Mouse (Mus musculus): Measurements from ENCODE around the gene Sh2b3. TPM values are rescaled to one million over a fixed set of nuclear protein-coding genes. Genes with fewer than 3 reads are reported as not detected.

Sh2b3 gene
- total and polyA plus RNA-seq, 3 experiments, result 16.3 to 122 (median 20.4) TPM

- no peaks in the 10 kb centered on the region for H3K27me3 ChIP-seq (ENCODE audit: insufficient read depth, low read length)
- no peaks in the 10 kb centered on the region for H3K9me3 ChIP-seq (replicated peaks)
- H3K4me3 ChIP-seq (ENCODE audit: low read depth, low read length), result no peak overlapping the region
- no peaks in the 10 kb centered on the region for H3K4me1 ChIP-seq (ENCODE audit: insufficient read depth, low read depth, low read length)
- DNase-seq (ENCODE audit: low spot score), result no peak
- no peak for ATAC-seq (ENCODE audit: extremely low read depth, insufficient number of reproducible peaks, low FRiP score, poor library complexity, severe bottlenecking)
- no peak for TF ChIP-seq CTCF (IDR thresholded peaks at IDR 0.05; ENCODE audit: low read depth, low read length)
- TF ChIP-seq TAL1 (conservative IDR thresholded peaks at IDR 0.05; ENCODE audit: low read depth, low read length), result no peak
- no peak for TF ChIP-seq GATA1 (IDR thresholded peaks at IDR 0.05; ENCODE audit: borderline replicate concordance, low read length)
- TF ChIP-seq GATA2 (IDR thresholded peaks at IDR 0.05; ENCODE audit: borderline replicate concordance, low read depth, low read length), result no peak
- no peak for TF ChIP-seq POLR2AphosphoS5 (IDR thresholded peaks at IDR 0.05; ENCODE audit: insufficient replicate concordance, low read depth, low read length)
- H3K36me3 ChIP-seq (replicated peaks), result peaks cover 77% of the 10 kb centered on the region
These were observed 53.5 kb downstream of the Sh2b3 start for GRCm38 (mm10) chr5:121783862-121784500.

- H3K4me1 ChIP-seq (ENCODE audit: insufficient read depth, low read depth, low read length), result no peaks in the 10 kb centered on the region
- ATAC-seq (ENCODE audit: extremely low read depth, insufficient number of reproducible peaks, low FRiP score, poor library complexity, severe bottlenecking) (no peak), DNase-seq (ENCODE audit: low spot score) (no peak)
- no peaks in the 10 kb centered on the region for H3K27me3 ChIP-seq (ENCODE audit: insufficient read depth, low read length)
- H3K9me3 ChIP-seq (replicated peaks), result no peaks in the 10 kb centered on the region
- H3K4me3 ChIP-seq (ENCODE audit: low read depth, low read length), result no peak overlapping the region
- H3K36me3 ChIP-seq (replicated peaks), result peaks cover 83% of the 10 kb centered on the region
- TF ChIP-seq GATA1 (IDR thresholded peaks at IDR 0.05; ENCODE audit: borderline replicate concordance, low read length) (no peak), CTCF (IDR thresholded peaks at IDR 0.05; ENCODE audit: low read depth, low read length) (no peak), POLR2AphosphoS5 (IDR thresholded peaks at IDR 0.05; ENCODE audit: insufficient replicate concordance, low read depth, low read length) (no peak), GATA2 (IDR thresholded peaks at IDR 0.05; ENCODE audit: borderline replicate concordance, low read depth, low read length) (no peak), TAL1 (conservative IDR thresholded peaks at IDR 0.05; ENCODE audit: low read depth, low read length) (no peak)
These were observed 55.0 kb downstream of the Sh2b3 start for GRCm38 (mm10) chr5:121782467-121782866.

- Histone ChIP-seq H3K9me3 (replicated peaks) (no peaks in the 10 kb centered on the region), H3K4me1 (ENCODE audit: insufficient read depth, low read depth, low read length) (no peaks in the 10 kb centered on the region), H3K27me3 (ENCODE audit: insufficient read depth, low read length) (no peaks in the 10 kb centered on the region), H3K36me3 (replicated peaks) (peaks cover 84% of the 10 kb centered on the region), H3K4me3 (ENCODE audit: low read depth, low read length) (no peak overlapping the region)
- no peak for ATAC-seq (ENCODE audit: extremely low read depth, insufficient number of reproducible peaks, low FRiP score, poor library complexity, severe bottlenecking)
- no peak for DNase-seq (ENCODE audit: low spot score)
- TF ChIP-seq POLR2AphosphoS5 (IDR thresholded peaks at IDR 0.05; ENCODE audit: insufficient replicate concordance, low read depth, low read length), result no peak
- no peak for TF ChIP-seq GATA1 (IDR thresholded peaks at IDR 0.05; ENCODE audit: borderline replicate concordance, low read length)
- TF ChIP-seq TAL1 (conservative IDR thresholded peaks at IDR 0.05; ENCODE audit: low read depth, low read length), result no peak
- no peak for TF ChIP-seq CTCF (IDR thresholded peaks at IDR 0.05; ENCODE audit: low read depth, low read length)
- TF ChIP-seq GATA2 (IDR thresholded peaks at IDR 0.05; ENCODE audit: borderline replicate concordance, low read depth, low read length), result no peak
These were observed 57.3 kb downstream of the Sh2b3 start for GRCm38 (mm10) chr5:121780180-121780579.

- ATAC-seq (ENCODE audit: extremely low read depth, insufficient number of reproducible peaks, low FRiP score, poor library complexity, severe bottlenecking), result no peak
- DNase-seq (ENCODE audit: low spot score), result no peak
- Histone ChIP-seq H3K36me3 (replicated peaks) (peaks cover 78% of the 10 kb centered on the region), H3K27me3 (ENCODE audit: insufficient read depth, low read length) (no peaks in the 10 kb centered on the region), H3K4me1 (ENCODE audit: insufficient read depth, low read depth, low read length) (no peaks in the 10 kb centered on the region), H3K4me3 (ENCODE audit: low read depth, low read length) (no peak overlapping the region), H3K9me3 (replicated peaks) (no peaks in the 10 kb centered on the region)
- no peak for TF ChIP-seq GATA2 (IDR thresholded peaks at IDR 0.05; ENCODE audit: borderline replicate concordance, low read depth, low read length)
- no peak for TF ChIP-seq POLR2AphosphoS5 (IDR thresholded peaks at IDR 0.05; ENCODE audit: insufficient replicate concordance, low read depth, low read length)
- no peak for TF ChIP-seq GATA1 (IDR thresholded peaks at IDR 0.05; ENCODE audit: borderline replicate concordance, low read length)
- TF ChIP-seq TAL1 (conservative IDR thresholded peaks at IDR 0.05; ENCODE audit: low read depth, low read length), result no peak
- TF ChIP-seq CTCF (IDR thresholded peaks at IDR 0.05; ENCODE audit: low read depth, low read length), result no peak
These were observed 58.8 kb downstream of the Sh2b3 start for GRCm38 (mm10) chr5:121778485-121779119.

- no peaks in the 10 kb centered on the region for H3K4me1 ChIP-seq (ENCODE audit: insufficient read depth, low read depth, low read length)
- H3K27me3 ChIP-seq (ENCODE audit: insufficient read depth, low read length), result no peaks in the 10 kb centered on the region
- TF ChIP-seq CTCF (IDR thresholded peaks at IDR 0.05; ENCODE audit: low read depth, low read length), result no peak
- TF ChIP-seq GATA2 (IDR thresholded peaks at IDR 0.05; ENCODE audit: borderline replicate concordance, low read depth, low read length), result no peak
- TF ChIP-seq TAL1 (conservative IDR thresholded peaks at IDR 0.05; ENCODE audit: low read depth, low read length), result no peak
- no peak for TF ChIP-seq GATA1 (IDR thresholded peaks at IDR 0.05; ENCODE audit: borderline replicate concordance, low read length)
- no peak for TF ChIP-seq POLR2AphosphoS5 (IDR thresholded peaks at IDR 0.05; ENCODE audit: insufficient replicate concordance, low read depth, low read length)
- peaks cover 73% of the 10 kb centered on the region for H3K36me3 ChIP-seq (replicated peaks)
- DNase-seq (ENCODE audit: low spot score), result no peak
- H3K4me3 ChIP-seq (ENCODE audit: low read depth, low read length), result no peak overlapping the region
- no peak for ATAC-seq (ENCODE audit: extremely low read depth, insufficient number of reproducible peaks, low FRiP score, poor library complexity, severe bottlenecking)
- no peaks in the 10 kb centered on the region for H3K9me3 ChIP-seq (replicated peaks)
These were observed 65.8 kb downstream of the Sh2b3 start for GRCm38 (mm10) chr5:121771611-121772010.

GRCm38 (mm10) chr5:121769827-121770226 is 67.6 kb downstream of the Sh2b3 start:
- ATAC-seq (ENCODE audit: extremely low read depth, insufficient number of reproducible peaks, low FRiP score, poor library complexity, severe bottlenecking), result no peak
- Histone ChIP-seq H3K4me3 (ENCODE audit: low read depth, low read length) (no peak overlapping the region), H3K27me3 (ENCODE audit: insufficient read depth, low read length) (no peaks in the 10 kb centered on the region), H3K36me3 (replicated peaks) (peaks cover 70% of the 10 kb centered on the region), H3K9me3 (replicated peaks) (no peaks in the 10 kb centered on the region), H3K4me1 (ENCODE audit: insufficient read depth, low read depth, low read length) (no peaks in the 10 kb centered on the region)
- no peak for DNase-seq (ENCODE audit: low spot score)
- TF ChIP-seq POLR2AphosphoS5 (IDR thresholded peaks at IDR 0.05; ENCODE audit: insufficient replicate concordance, low read depth, low read length) (no peak), CTCF (IDR thresholded peaks at IDR 0.05; ENCODE audit: low read depth, low read length) (no peak), GATA1 (IDR thresholded peaks at IDR 0.05; ENCODE audit: borderline replicate concordance, low read length) (no peak), TAL1 (conservative IDR thresholded peaks at IDR 0.05; ENCODE audit: low read depth, low read length) (no peak)
